Mouse (Mus musculus) embryonic fibroblast, embryonic 13.5 days (primary cell): ENCODE measurements around the gene Sppl2a.
A peak's percentile ranks its signal among the peaks of the same experiment; 100 is the strongest.

ENCODE experiments used
- CTCF ChIP-seq: IDR thresholded peaks from 2 replicates; pipeline ENCODE4 v1.5.1; 2011; ENCODE audit warnings: mild to moderate bottlenecking, control low read depth, low read length, moderate library complexity, borderline replicate concordance; ENCODE audit not compliant: insufficient read depth
- POLR2A ChIP-seq: IDR thresholded peaks from 2 replicates; pipeline ENCODE4 v1.6.1; 2011; ENCODE audit warnings: low read depth, mild to moderate bottlenecking, control low read depth, low read length, moderate library complexity

GRCm38 (mm10) chr2:126932897-126933641 lies at the start of gene Sppl2a:
- TF ChIP-seq CTCF (no peak), POLR2A (peak; percentile 86)
